Mouse (Mus musculus): ENCODE results near the gene Asic2. TPM values are rescaled to one million over a fixed set of nuclear protein-coding genes. Genes with fewer than 3 reads are reported as not detected.
A peak's percentile ranks its signal among the peaks of the same experiment; 100 is the strongest.

Gene Asic2
- polyA plus RNA-seq, 1 experiment from 2014 or later = 3.1 TPM

- H3K27me3 ChIP-seq = no peaks in the 10 kb centered on the region
- H3K27ac ChIP-seq (replicated peaks) = no peak overlapping the region
- H3K9ac ChIP-seq (replicated peaks) = no peak overlapping the region
- no peaks in the 10 kb centered on the region for H3K9me3 ChIP-seq
- no peak for ATAC-seq (ENCODE audit: low FRiP score, low read depth)
- H3K4me1 ChIP-seq = no peaks in the 10 kb centered on the region
- no peaks in the 10 kb centered on the region for H3K36me3 ChIP-seq
- no peak overlapping the region for H3K4me3 ChIP-seq
- H3K4me2 ChIP-seq (replicated peaks) = no peak overlapping the region
These were observed 296.5 kb downstream of the Asic2 start for GRCm38 (mm10) chr11:81671724-81672123.

- Histone ChIP-seq H3K4me2 (replicated peaks) (no peak overlapping the region), H3K4me1 (no peaks in the 10 kb centered on the region), H3K4me3 (no peak overlapping the region), H3K9ac (replicated peaks) (no peak overlapping the region), H3K9me3 (no peaks in the 10 kb centered on the region), H3K27me3 (no peaks in the 10 kb centered on the region), H3K36me3 (no peaks in the 10 kb centered on the region), H3K27ac (replicated peaks) (no peak overlapping the region)
- ATAC-seq (ENCODE audit: low FRiP score, low read depth) = no peak
- 66% methylated on average over 3 of the region's 3 CpGs for whole genome bisulfite sequencing
These were observed 297.8 kb downstream of the Asic2 start for GRCm38 (mm10) chr11:81670436-81670835.

GRCm38 (mm10) chr11:81658850-81659249, 309.4 kb downstream of the Asic2 start:
- Histone ChIP-seq H3K4me1 (peaks cover 17% of the 10 kb centered on the region; the same call in 1 of the 2 replicates), H3K4me2 (replicated peaks) (no peak overlapping the region), H3K27me3 (no peaks in the 10 kb centered on the region), H3K4me3 (no peak overlapping the region), H3K9ac (replicated peaks) (no peak overlapping the region), H3K27ac (replicated peaks) (no peak overlapping the region), H3K9me3 (no peaks in the 10 kb centered on the region), H3K36me3 (no peaks in the 10 kb centered on the region)
- WGBS = 93% methylated on average over 1 of the region's 1 CpGs
- ATAC-seq (ENCODE audit: low FRiP score, low read depth) = no peak

GRCm38 (mm10) chr11:81657121-81657520, 311.1 kb downstream of the Asic2 start:
- no peak overlapping the region for H3K9ac ChIP-seq (replicated peaks)
- 59% methylated on average over 2 of the region's 2 CpGs for WGBS

GRCm38 (mm10) chr11:81647828-81648227, 320.4 kb downstream of the Asic2 start:
- Histone ChIP-seq H3K9me3 (no peaks in the 10 kb centered on the region), H3K27me3 (no peaks in the 10 kb centered on the region), H3K4me1 (peaks cover 9% of the 10 kb centered on the region; the same call in 1 of the 2 replicates), H3K4me2 (replicated peaks) (no peak overlapping the region), H3K27ac (replicated peaks) (peak overlapping the region; percentile 49; the same call in 1 of the 2 replicates), H3K4me3 (no peak overlapping the region), H3K9ac (replicated peaks) (0 out of 2 replicates have a peak overlapping the region, but pooled peaks have one; percentile 11), H3K36me3 (no peaks in the 10 kb centered on the region)
- 42% methylated on average over 4 of the region's 4 CpGs for WGBS
- ATAC-seq (ENCODE audit: low FRiP score, low read depth) = no peak

More at GRCm38 (mm10) chr11:81657121-81657520, 311.1 kb downstream of the Asic2 start:
- Histone ChIP-seq H3K9me3 (no peaks in the 10 kb centered on the region), H3K4me1 (peaks cover 17% of the 10 kb centered on the region; the same call in 1 of the 2 replicates), H3K27ac (replicated peaks) (no peak overlapping the region), H3K27me3 (no peaks in the 10 kb centered on the region), H3K4me2 (replicated peaks) (no peak overlapping the region), H3K36me3 (no peaks in the 10 kb centered on the region), H3K4me3 (no peak overlapping the region)
- no peak for ATAC-seq (ENCODE audit: low FRiP score, low read depth)

- 90% methylated on average over 3 of the region's 3 CpGs for WGBS
- no peak for ATAC-seq (ENCODE audit: low FRiP score, low read depth)
- Histone ChIP-seq H3K4me1 (peaks cover 9% of the 10 kb centered on the region; the same call in 1 of the 2 replicates), H3K4me3 (no peak overlapping the region), H3K9me3 (no peaks in the 10 kb centered on the region), H3K27ac (replicated peaks) (no peak overlapping the region), H3K9ac (replicated peaks) (no peak overlapping the region), H3K27me3 (no peaks in the 10 kb centered on the region), H3K36me3 (no peaks in the 10 kb centered on the region), H3K4me2 (replicated peaks) (no peak overlapping the region)
These were observed 322.7 kb downstream of the Asic2 start for GRCm38 (mm10) chr11:81645549-81645948.

- Histone ChIP-seq H3K36me3 (no peaks in the 10 kb centered on the region), H3K27me3 (peaks cover 4% of the 10 kb centered on the region; the same call in 1 of the 2 replicates), H3K9ac (replicated peaks) (no peak overlapping the region), H3K4me3 (no peak overlapping the region), H3K4me1 (0 out of 2 replicates have a peak, but pooled peaks cover 4% of the 10 kb centered on the region), H3K9me3 (no peaks in the 10 kb centered on the region), H3K4me2 (replicated peaks) (no peak overlapping the region), H3K27ac (replicated peaks) (no peak overlapping the region)
- ATAC-seq (ENCODE audit: low FRiP score, low read depth) = no peak
- WGBS = 91% methylated on average over 9 of the region's 9 CpGs
These were observed 331.9 kb downstream of the Asic2 start for GRCm38 (mm10) chr11:81636356-81636755.

GRCm38 (mm10) chr11:81634360-81635350, 333.6 kb downstream of the Asic2 start:
- H3K4me1 ChIP-seq = 0 out of 2 replicates have a peak, but pooled peaks cover 4% of the 10 kb centered on the region
- H3K4me3 ChIP-seq = no peak overlapping the region
- peak overlapping the region; percentile 39 for H3K4me2 ChIP-seq (replicated peaks)
- H3K9ac ChIP-seq (replicated peaks) = peak overlapping the region; percentile 11; the same call in 1 of the 2 replicates
- ATAC-seq (ENCODE audit: low FRiP score, low read depth) = no peak
- H3K9me3 ChIP-seq = no peaks in the 10 kb centered on the region
- no peaks in the 10 kb centered on the region for H3K36me3 ChIP-seq
- peaks cover 4% of the 10 kb centered on the region; the same call in 1 of the 2 replicates for H3K27me3 ChIP-seq
- WGBS = 54% methylated on average over 25 of the region's 25 CpGs
- H3K27ac ChIP-seq (replicated peaks) = no peak overlapping the region

GRCm38 (mm10) chr11:81625199-81625598, 343.1 kb downstream of the Asic2 start:
- ATAC-seq (ENCODE audit: low FRiP score, low read depth) = no peak
- no peak overlapping the region for H3K27ac ChIP-seq (replicated peaks)
- H3K4me1 ChIP-seq = no peaks in the 10 kb centered on the region
- H3K4me2 ChIP-seq (replicated peaks) = no peak overlapping the region
- no peak overlapping the region for H3K9ac ChIP-seq (replicated peaks)
- 54% methylated on average over 4 of the region's 4 CpGs for WGBS
- no peak overlapping the region for H3K4me3 ChIP-seq
- no peaks in the 10 kb centered on the region for H3K9me3 ChIP-seq
- no peaks in the 10 kb centered on the region for H3K36me3 ChIP-seq
- no peaks in the 10 kb centered on the region for H3K27me3 ChIP-seq

GRCm38 (mm10) chr11:81620516-81620915, 347.7 kb downstream of the Asic2 start:
- H3K9ac ChIP-seq (replicated peaks) = no peak overlapping the region
- no peaks in the 10 kb centered on the region for H3K36me3 ChIP-seq
- H3K4me1 ChIP-seq = no peaks in the 10 kb centered on the region
- 0 out of 2 replicates have a peak, but pooled peaks cover 3% of the 10 kb centered on the region for H3K27me3 ChIP-seq
- H3K4me2 ChIP-seq (replicated peaks) = no peak overlapping the region
- no peaks in the 10 kb centered on the region for H3K9me3 ChIP-seq
- WGBS = 73% methylated on average over 6 of the region's 6 CpGs
- no peak overlapping the region for H3K27ac ChIP-seq (replicated peaks)
- ATAC-seq (ENCODE audit: low FRiP score, low read depth) = no peak
- no peak overlapping the region for H3K4me3 ChIP-seq

GRCm38 (mm10) chr11:81616437-81616836, 351.8 kb downstream of the Asic2 start:
- 88% methylated on average over 8 of the region's 8 CpGs for WGBS
- H3K4me1 ChIP-seq = peaks cover 19% of the 10 kb centered on the region
- H3K36me3 ChIP-seq = no peaks in the 10 kb centered on the region
- H3K9me3 ChIP-seq = no peaks in the 10 kb centered on the region
- no peak overlapping the region for H3K4me3 ChIP-seq
- no peak overlapping the region for H3K9ac ChIP-seq (replicated peaks)
- H3K4me2 ChIP-seq (replicated peaks) = no peak overlapping the region
- ATAC-seq (ENCODE audit: low FRiP score, low read depth) = no peak
- no peak overlapping the region for H3K27ac ChIP-seq (replicated peaks)
- peaks cover 20% of the 10 kb centered on the region for H3K27me3 ChIP-seq
